Mouse (Mus musculus): ENCODE measurements around the gene E030018B13Rik. TPM values are rescaled to one million over a fixed set of nuclear protein-coding genes. Genes with fewer than 3 reads are reported as not detected.

Gene E030018B13Rik
- total and polyA plus RNA-seq, 3 experiments, result 0.07 TPM; not detected in 2

GRCm38 (mm10) chr7:63933905-63934304, 17.2 kb downstream of the E030018B13Rik start (continued):
- TF ChIP-seq TAL1 (IDR thresholded peaks at IDR 0.05; ENCODE audit: low read length) (peak; percentile 68), USF1 (IDR thresholded peaks at IDR 0.05; ENCODE audit: low read depth, low read length) (no peak)

GRCm38 (mm10) chr7:63934530-63934929, 17.9 kb downstream of the E030018B13Rik start:
- Histone ChIP-seq H3K4me3 (ENCODE audit: control insufficient read depth in 1 of 2, insufficient read depth in 1 of 2, low read depth in 2 of 2, low read length in 2 of 2) (no peak overlapping the region), H3K4me1 (ENCODE audit: control insufficient read depth in 1 of 2, insufficient read depth in 2 of 2, low read length in 2 of 2) (peaks cover 32 to 33% of the 10 kb centered on the region in 2 experiments), H3K9me3 (replicated peaks; ENCODE audit: insufficient read depth, low read length) (no peaks in the 10 kb centered on the region), H3K36me3 (ENCODE audit: control insufficient read depth in 1 of 2, insufficient read depth in 2 of 2, low read length in 2 of 2) (peaks cover 0 to 32% of the 10 kb centered on the region in 2 experiments; a peak in 2 of 4 replicates), H3K27me3 (ENCODE audit: control insufficient read depth in 1 of 2, insufficient read depth in 2 of 2, low read length in 2 of 2) (no peaks in the 10 kb centered on the region), H3K79me2 (ENCODE audit: control insufficient read depth, insufficient read depth, low read length, poor library complexity) (peaks cover 74% of the 10 kb centered on the region), H3K27ac (ENCODE audit: control insufficient read depth, low read depth, low read length) (peak overlapping the region; percentile 97), H3K9ac (ENCODE audit: control insufficient read depth, low read depth, low read length, poor library complexity, severe bottlenecking) (no peak overlapping the region)
- no peak for DNase-seq (ENCODE audit: low read depth, low spot score)
- TF ChIP-seq CHD1 (IDR thresholded peaks at IDR 0.05; ENCODE audit: low read depth, low read length) (no peak), RAD21 (IDR thresholded peaks at IDR 0.05; ENCODE audit: low read depth, low read length) (no peak), POLR2AphosphoS2 (IDR thresholded peaks at IDR 0.05; ENCODE audit: low read length) (no peak), EP300 (IDR thresholded peaks at IDR 0.05; ENCODE audit: low read depth in 1 of 2, low read length in 2 of 2) (no peak), SIN3A (IDR thresholded peaks at IDR 0.05; ENCODE audit: low read length) (no peak), ETS1 (IDR thresholded peaks at IDR 0.05; ENCODE audit: low read depth, low read length) (no peak), UBTF (IDR thresholded peaks at IDR 0.05; ENCODE audit: borderline replicate concordance, insufficient read depth, low read depth, low read length) (no peak), CTCF (IDR thresholded peaks at IDR 0.05 in 2 of 3, conservative IDR thresholded peaks at IDR 0.05 in 1 of 3; ENCODE audit: control insufficient read depth in 1 of 3, insufficient read depth in 1 of 3, low read depth in 2 of 3, low read length in 3 of 3, poor library complexity in 1 of 3, severe bottlenecking in 1 of 3) (no peak), MAFK (IDR thresholded peaks at IDR 0.05; ENCODE audit: borderline replicate concordance, low read depth, low read length) (no peak), CHD2 (IDR thresholded peaks at IDR 0.05; ENCODE audit: low read length) (no peak), MAZ (IDR thresholded peaks at IDR 0.05; ENCODE audit: low read depth, low read length) (no peak), MEF2A (IDR thresholded peaks at IDR 0.05; ENCODE audit: extremely low read depth, insufficient replicate concordance, low read depth, low read length, poor library complexity, severe bottlenecking) (no peak), RCOR1 (IDR thresholded peaks at IDR 0.05; ENCODE audit: low read depth, low read length) (no peak)

GRCm38 (mm10) chr7:63935809-63936187, 19.1 kb downstream of the E030018B13Rik start:
- DNase-seq (ENCODE audit: low read depth, low spot score), result no peak
- H3K9ac ChIP-seq (ENCODE audit: control insufficient read depth, low read depth, low read length, poor library complexity, severe bottlenecking), result peak overlapping the region; percentile 85
- peaks cover 69% of the 10 kb centered on the region for H3K79me2 ChIP-seq (ENCODE audit: control insufficient read depth, insufficient read depth, low read length, poor library complexity)

More at GRCm38 (mm10) chr7:63935809-63936187, 19.1 kb downstream of the E030018B13Rik start:
- Histone ChIP-seq H3K4me3 (ENCODE audit: control insufficient read depth in 1 of 2, insufficient read depth in 1 of 2, low read depth in 2 of 2, low read length in 2 of 2) (peak overlapping the region; percentile 77 to 96), H3K27ac (ENCODE audit: control insufficient read depth, low read depth, low read length) (peak overlapping the region; percentile 89), H3K4me1 (ENCODE audit: control insufficient read depth in 1 of 2, insufficient read depth in 2 of 2, low read length in 2 of 2) (peaks cover 32 to 37% of the 10 kb centered on the region in 2 experiments), H3K9me3 (replicated peaks; ENCODE audit: insufficient read depth, low read length) (no peaks in the 10 kb centered on the region), H3K27me3 (ENCODE audit: control insufficient read depth in 1 of 2, insufficient read depth in 2 of 2, low read length in 2 of 2) (no peaks in the 10 kb centered on the region), H3K36me3 (ENCODE audit: control insufficient read depth in 1 of 2, insufficient read depth in 2 of 2, low read length in 2 of 2) (peaks cover 0 to 34% of the 10 kb centered on the region in 2 experiments; a peak in 2 of 4 replicates)
- no peak for TF ChIP-seq ETS1 (IDR thresholded peaks at IDR 0.05; ENCODE audit: low read depth, low read length)
- TF ChIP-seq CHD2 (IDR thresholded peaks at IDR 0.05; ENCODE audit: low read length), result no peak
- TF ChIP-seq CHD1 (IDR thresholded peaks at IDR 0.05; ENCODE audit: low read depth, low read length), result no peak

Data from MEL (cell line).